ENCODE assay signal across 31 mouse cellular contexts in genomic region chr2:166560826-166561225, GRCm38 (mm10).
DNase-seq lines count a peak whose midpoint lies in the region; ATAC-seq and TF ChIP-seq lines count a peak whose summit lies in the region.
"Had no signal": no experiment of that assay in that cellular context is flagged by ENCODE, and none has a peak within 500 bp of the region (broad histone marks: within the 10 kb centered on the region; RNA-seq: fewer than 3 reads in every experiment).

No protein-coding gene starts in this region.

- peak; percentile 73 for DNase-seq in kidney, adult 9 months
- peak; percentile 35 to 74 for DNase-seq in kidney, postnatal 25 days
- peak; percentile 44 for DNase-seq in yolk sac, embryonic 10.5 days (ENCODE audit: low spot score)
- DNase-seq in urinary bladder, postnatal 4 days (ENCODE audit: low spot score in 2 of 2): no peak
- DNase-seq: adrenal gland, postnatal 14 days; cerebellum, adult 11 months; cerebellum, adult 9-10 months; cerebellum, postnatal 36 days; gastrocnemius, adult 2 months; gastrocnemius, postnatal 36 days; heart, adult 18-20 months; layer of hippocampus, postnatal 36 days; lung, postnatal 36 days; right cerebral cortex, postnatal 25 days; thymus, postnatal 14 days had no signal

- H3K27ac ChIP-seq in intestine, postnatal 0 days (ENCODE audit: low read depth, low read length): no peak overlapping the region
- H3K27ac ChIP-seq in intestine, embryonic 15.5 days: no peak overlapping the region
- H3K27ac ChIP-seq in kidney, embryonic 16.5 days (ENCODE audit: low read length): no peak overlapping the region
- H3K27ac ChIP-seq: embryonic facial prominence, embryonic 12.5 days; gastrocnemius, adult 2 months; hindbrain, embryonic 12.5 days; hindbrain, postnatal 0 days; limb, embryonic 13.5 days; lung, embryonic 15.5 days; midbrain, embryonic 13.5 days; neural tube, embryonic 15.5 days had no signal

- H3K9ac ChIP-seq in intestine, postnatal 0 days (ENCODE audit: low read depth, low read length): no peak overlapping the region
- no peak overlapping the region for H3K9ac ChIP-seq in intestine, embryonic 15.5 days
- no peak overlapping the region for H3K9ac ChIP-seq in kidney, embryonic 16.5 days (replicated peaks; ENCODE audit: low read length)
- H3K9ac ChIP-seq: embryonic facial prominence, embryonic 12.5 days; heart, embryonic 12.5 days; hindbrain, embryonic 12.5 days; limb, embryonic 13.5 days; lung, embryonic 15.5 days; midbrain, embryonic 13.5 days; neural tube, embryonic 15.5 days had no signal

- no peaks in the 10 kb centered on the region for H3K9me3 ChIP-seq in intestine, postnatal 0 days (ENCODE audit: control insufficient read depth)
- no peaks in the 10 kb centered on the region for H3K9me3 ChIP-seq in intestine, embryonic 15.5 days
- no peaks in the 10 kb centered on the region for H3K9me3 ChIP-seq in kidney, embryonic 16.5 days (ENCODE audit: low read length)
- H3K9me3 ChIP-seq: embryonic facial prominence, embryonic 12.5 days; heart, embryonic 12.5 days; hindbrain, embryonic 12.5 days; limb, embryonic 13.5 days; lung, embryonic 15.5 days; midbrain, embryonic 13.5 days; neural tube, embryonic 15.5 days had no signal

- no peak overlapping the region for H3K4me2 ChIP-seq in intestine, postnatal 0 days (replicated peaks; ENCODE audit: low read depth)
- no peak overlapping the region for H3K4me2 ChIP-seq in intestine, embryonic 15.5 days (replicated peaks)
- no peak overlapping the region for H3K4me2 ChIP-seq in kidney, embryonic 16.5 days (replicated peaks; ENCODE audit: low read depth, low read length)
- H3K4me2 ChIP-seq: embryonic facial prominence, embryonic 12.5 days; heart, embryonic 12.5 days; hindbrain, embryonic 12.5 days; limb, embryonic 13.5 days; liver, embryonic 11.5 days; lung, embryonic 15.5 days; midbrain, embryonic 13.5 days; neural tube, embryonic 15.5 days had no signal

- ATAC-seq in intestine, postnatal 0 days: peak; percentile 31
- no peak for ATAC-seq in intestine, embryonic 15.5 days
- ATAC-seq in kidney, embryonic 16.5 days (ENCODE audit: low FRiP score, low TSS enrichment): no peak
- ATAC-seq: CD4-positive, CD25-positive, alpha-beta regulatory T cell, adult 4 months; forebrain, embryonic 16.5 days; hindbrain, postnatal 0 days; intestine, embryonic 16.5 days; midbrain, embryonic 13.5 days had no signal

- no peaks in the 10 kb centered on the region for H3K36me3 ChIP-seq in intestine, postnatal 0 days (ENCODE audit: control insufficient read depth, insufficient read depth)
- H3K36me3 ChIP-seq in intestine, embryonic 15.5 days: no peaks in the 10 kb centered on the region
- no peaks in the 10 kb centered on the region for H3K36me3 ChIP-seq in kidney, embryonic 16.5 days (ENCODE audit: insufficient read depth, low read length)
- H3K36me3 ChIP-seq: embryonic facial prominence, embryonic 12.5 days; lung, embryonic 15.5 days; midbrain, embryonic 13.5 days; neural tube, embryonic 15.5 days had no signal

- no peak overlapping the region for H3K4me3 ChIP-seq in intestine, postnatal 0 days (ENCODE audit: low read depth, low read length)
- H3K4me3 ChIP-seq in intestine, embryonic 15.5 days (replicated peaks): no peak overlapping the region
- H3K4me3 ChIP-seq in kidney, embryonic 16.5 days (ENCODE audit: low read length): no peak overlapping the region
- H3K4me3 ChIP-seq: embryonic facial prominence, embryonic 12.5 days; gastrocnemius, adult 2 months; heart, embryonic 12.5 days; hindbrain, embryonic 12.5 days; limb, embryonic 13.5 days; lung, embryonic 15.5 days; megakaryocyte, embryonic 14.5 days; midbrain, embryonic 13.5 days; neural tube, embryonic 15.5 days had no signal

- H3K4me1 ChIP-seq in intestine, postnatal 0 days (replicated peaks; ENCODE audit: control insufficient read depth, insufficient read depth, low read length): no peaks in the 10 kb centered on the region
- 0 out of 2 replicates have a peak, but pooled peaks cover 2% of the 10 kb centered on the region for H3K4me1 ChIP-seq in intestine, embryonic 15.5 days (replicated peaks)
- H3K4me1 ChIP-seq in kidney, embryonic 16.5 days (ENCODE audit: insufficient read depth, low read length): peaks cover 12% of the 10 kb centered on the region
- H3K4me1 ChIP-seq: heart, embryonic 12.5 days had no signal

- TF ChIP-seq CTCF in intestine, postnatal 0 days (IDR thresholded peaks at IDR 0.05; ENCODE audit: low read depth): no peak

- WGBS in intestine, postnatal 0 days: 75% methylated on average over 7 of the region's 7 CpGs
- 79% methylated on average over 7 of the region's 7 CpGs for WGBS in intestine, embryonic 15.5 days
- WGBS in kidney, embryonic 16.5 days: 74% methylated on average over 7 of the region's 7 CpGs

- no peaks in the 10 kb centered on the region for H3K27me3 ChIP-seq in intestine, postnatal 0 days (replicated peaks; ENCODE audit: control insufficient read depth, insufficient read depth, low read length)
- H3K27me3 ChIP-seq in intestine, embryonic 15.5 days (replicated peaks): no peaks in the 10 kb centered on the region
- no peaks in the 10 kb centered on the region for H3K27me3 ChIP-seq in kidney, embryonic 16.5 days (ENCODE audit: insufficient read depth, low read length)
- H3K27me3 ChIP-seq: embryonic facial prominence, embryonic 12.5 days; heart, embryonic 12.5 days; limb, embryonic 13.5 days; lung, embryonic 15.5 days had no signal

Comparison
In these comparisons a context has a peak if more than half of its experiments do, and no peak if none do; other contexts are left out.
1. DNase-seq: peak in kidney, adult 9 months (single experiment), kidney, postnatal 25 days (2 of 2) and yolk sac, embryonic 10.5 days (single experiment); none in urinary bladder, postnatal 4 days (0 of 2).